Mouse (Mus musculus): ENCODE results near the gene Stub1. TPM values are rescaled to one million over a fixed set of nuclear protein-coding genes. Genes with fewer than 3 reads are reported as not detected.

Gene Stub1
- total and polyA plus RNA-seq, 2 experiments from 2014 or later = 273 to 369 TPM

- Histone ChIP-seq H3K4me2 (ENCODE audit: low read depth, low read length) (peak overlapping the region; percentile 75), H3K36me3 (ENCODE audit: insufficient read depth, low read length) (peaks cover 4% of the 10 kb centered on the region; the same call in 1 of the 2 replicates), H3K9me3 (ENCODE audit: low read length) (no peaks in the 10 kb centered on the region), H3K4me3 (ENCODE audit: low read length) (no peak overlapping the region), H3K27ac (peak overlapping the region; percentile 94), H3K4me1 (ENCODE audit: insufficient read depth, low read length) (peaks cover 19% of the 10 kb centered on the region; the same call in 1 of the 2 replicates), H3K9ac (replicated peaks; ENCODE audit: low read length) (0 out of 2 replicates have a peak overlapping the region, but pooled peaks have one; percentile 3), H3K27me3 (ENCODE audit: insufficient read depth, low read length) (no peaks in the 10 kb centered on the region)
- ATAC-seq = no peak
- peak; percentile 55 for DNase-seq (ENCODE audit: low spot score)
- WGBS = 16% methylated on average over 13 of the region's 13 CpGs
- no peak for TF ChIP-seq CTCF (IDR thresholded peaks at IDR 0.05; ENCODE audit: low read depth)
These were observed 39.0 kb downstream of the Stub1 start for GRCm38 (mm10) chr17:25794197-25794596.

DNA sequence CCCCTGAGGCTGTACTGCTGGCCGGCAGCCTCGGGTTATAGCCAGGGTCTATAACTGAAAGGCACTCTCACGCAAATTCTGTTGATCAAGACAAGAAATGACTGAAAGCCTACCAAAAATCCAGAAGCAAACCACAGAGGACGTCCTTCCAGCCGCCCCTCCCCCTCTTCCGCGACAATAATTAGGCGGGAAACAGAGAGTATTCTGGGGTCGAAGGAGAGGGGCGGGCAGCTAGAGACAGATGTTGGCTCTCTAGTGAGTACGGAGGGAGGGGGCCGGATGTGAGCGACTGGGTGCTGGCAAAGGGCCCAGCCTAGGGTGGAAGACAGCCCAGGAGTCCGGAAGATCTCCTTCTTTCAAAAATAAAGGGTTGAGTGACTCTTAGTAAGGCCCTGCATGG, 40.6 kb downstream of the Stub1 start, which contains the start of gene Fam173a:
TSS of gene Fam173a (minus strand) at position 287 of the 400 bp plus-strand sequence.
- H3K36me3 ChIP-seq (ENCODE audit: insufficient read depth, low read length) = peaks cover 4% of the 10 kb centered on the region
- no peak for TF ChIP-seq CTCF (IDR thresholded peaks at IDR 0.05; ENCODE audit: low read depth)
- H3K27ac ChIP-seq = peak within 1 kb of the TSS; percentile 94
- peaks cover 19% of the 10 kb centered on the region; the same call in 1 of the 2 replicates for H3K4me1 ChIP-seq (ENCODE audit: insufficient read depth, low read length)
- DNase-seq (ENCODE audit: low spot score) (peak; percentile 84), ATAC-seq (peak; percentile 69)
- H3K4me2 ChIP-seq (ENCODE audit: low read depth, low read length) = peak within 1 kb of the TSS; percentile 95
- H3K9ac ChIP-seq (replicated peaks; ENCODE audit: low read length) = peak within 1 kb of the TSS; percentile 67
- no peaks in the 10 kb centered on the region for H3K27me3 ChIP-seq (ENCODE audit: insufficient read depth, low read length)
- peak within 1 kb of the TSS; percentile 66 for H3K4me3 ChIP-seq (ENCODE audit: low read length)
- no peaks in the 10 kb centered on the region for H3K9me3 ChIP-seq (ENCODE audit: low read length)
- WGBS = 1% methylated on average over 14 of the region's 14 CpGs

GRCm38 (mm10) chr17:25791843-25792527, 41.2 kb downstream of the Stub1 start:
- Histone ChIP-seq H3K27me3 (ENCODE audit: insufficient read depth, low read length) (no peaks in the 10 kb centered on the region), H3K9me3 (ENCODE audit: low read length) (no peaks in the 10 kb centered on the region), H3K4me2 (ENCODE audit: low read depth, low read length) (peak overlapping the region; percentile 95), H3K9ac (replicated peaks; ENCODE audit: low read length) (peak overlapping the region; percentile 67), H3K4me1 (ENCODE audit: insufficient read depth, low read length) (peaks cover 15% of the 10 kb centered on the region; the same call in 1 of the 2 replicates), H3K4me3 (ENCODE audit: low read length) (peak overlapping the region; percentile 66), H3K36me3 (ENCODE audit: insufficient read depth, low read length) (peaks cover 4% of the 10 kb centered on the region), H3K27ac (peak overlapping the region; percentile 94)
- ATAC-seq (peak; percentile 62), DNase-seq (ENCODE audit: low spot score) (peak; percentile 91)
- WGBS = under 1% methylated on average over 45 of the region's 45 CpGs
- no peak for TF ChIP-seq CTCF (IDR thresholded peaks at IDR 0.05; ENCODE audit: low read depth)

DNA sequence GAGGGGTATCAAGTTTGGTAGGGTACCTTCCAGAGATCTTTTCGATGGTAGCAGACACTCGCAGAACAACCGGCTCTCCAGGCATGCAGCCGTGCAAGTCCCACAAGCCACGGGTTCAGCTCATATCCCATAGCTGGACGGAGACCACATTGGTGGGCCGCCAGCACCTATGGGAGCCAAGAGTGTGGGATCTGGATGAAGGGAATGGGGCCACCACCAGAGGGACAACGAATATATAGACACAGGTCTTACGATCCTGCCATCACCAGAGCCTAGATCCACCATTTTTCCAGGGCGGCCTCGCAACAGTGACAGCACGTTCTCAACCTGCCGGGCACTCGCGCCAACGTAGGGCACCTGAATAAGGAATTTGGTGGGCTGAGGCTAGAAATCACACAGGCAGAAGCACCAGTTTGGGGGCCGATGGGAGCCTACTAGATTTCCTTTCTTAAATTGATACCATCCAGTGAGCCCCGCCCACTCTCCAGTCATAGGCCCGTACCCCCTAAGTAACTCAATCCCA, 41.8 kb downstream of the Stub1 start:
- ATAC-seq (peak; percentile 3; the same call in 1 of the 2 replicates), DNase-seq (ENCODE audit: low spot score) (peak; percentile 51)
- peak overlapping the region; percentile 94 for H3K27ac ChIP-seq
- peak overlapping the region; percentile 66 for H3K4me3 ChIP-seq (ENCODE audit: low read length)
- peaks cover 10% of the 10 kb centered on the region; the same call in 1 of the 2 replicates for H3K4me1 ChIP-seq (ENCODE audit: insufficient read depth, low read length)
- TF ChIP-seq CTCF (IDR thresholded peaks at IDR 0.05; ENCODE audit: low read depth) = peak; percentile 40
- 22% methylated on average over 19 of the region's 19 CpGs for WGBS
- H3K27me3 ChIP-seq (ENCODE audit: insufficient read depth, low read length) = no peaks in the 10 kb centered on the region
- no peaks in the 10 kb centered on the region for H3K9me3 ChIP-seq (ENCODE audit: low read length)
- peaks cover 4% of the 10 kb centered on the region for H3K36me3 ChIP-seq (ENCODE audit: insufficient read depth, low read length)
- peak overlapping the region; percentile 95 for H3K4me2 ChIP-seq (ENCODE audit: low read depth, low read length)
- peak overlapping the region; percentile 67 for H3K9ac ChIP-seq (replicated peaks; ENCODE audit: low read length)

- no peaks in the 10 kb centered on the region for H3K27me3 ChIP-seq (ENCODE audit: insufficient read depth, low read length)
- H3K36me3 ChIP-seq (ENCODE audit: insufficient read depth, low read length) = peaks cover 18% of the 10 kb centered on the region
- DNase-seq (ENCODE audit: low spot score) (no peak), ATAC-seq (no peak)
- no peak overlapping the region for H3K4me3 ChIP-seq (ENCODE audit: low read length)
- no peaks in the 10 kb centered on the region for H3K9me3 ChIP-seq (ENCODE audit: low read length)
- no peak overlapping the region for H3K27ac ChIP-seq
- peaks cover 9% of the 10 kb centered on the region for H3K4me1 ChIP-seq (ENCODE audit: insufficient read depth, low read length)
- no peak overlapping the region for H3K9ac ChIP-seq (replicated peaks; ENCODE audit: low read length)
- TF ChIP-seq CTCF (IDR thresholded peaks at IDR 0.05; ENCODE audit: low read depth) = no peak
- no peak overlapping the region for H3K4me2 ChIP-seq (ENCODE audit: low read depth, low read length)
- 94% methylated on average over 9 of the region's 9 CpGs for WGBS
These were observed 46.3 kb downstream of the Stub1 start for GRCm38 (mm10) chr17:25786781-25787504.

GRCm38 (mm10) chr17:25786280-25786679, 46.9 kb downstream of the Stub1 start, which contains the start of gene Ccdc78:
Gene Ccdc78, plus strand, starts transcription at chr17:25786580.
- Histone ChIP-seq H3K36me3 (ENCODE audit: insufficient read depth, low read length) (peaks cover 25% of the 10 kb centered on the region), H3K9me3 (ENCODE audit: low read length) (no peaks in the 10 kb centered on the region), H3K4me2 (ENCODE audit: low read depth, low read length) (peak within 1 kb of the TSS; percentile 91), H3K27ac (peak within 1 kb of the TSS; percentile 87), H3K9ac (replicated peaks; ENCODE audit: low read length) (peak within 1 kb of the TSS; percentile 78), H3K27me3 (ENCODE audit: insufficient read depth, low read length) (no peaks in the 10 kb centered on the region), H3K4me3 (ENCODE audit: low read length) (peak within 1 kb of the TSS; percentile 71), H3K4me1 (ENCODE audit: insufficient read depth, low read length) (peaks cover 9% of the 10 kb centered on the region)
- ATAC-seq (no peak), DNase-seq (ENCODE audit: low spot score) (no peak)
- TF ChIP-seq CTCF (IDR thresholded peaks at IDR 0.05; ENCODE audit: low read depth) = no peak
- WGBS = 83% methylated on average over 3 of the region's 3 CpGs

Data from hindbrain, postnatal 0 days (tissue).